Mouse (Mus musculus): ENCODE measurements at regions not wholly inside any gene's neighbourhood (a gene's known extent, or its start where the extent isn't known, plus 50 kb on each side); places are given as distances from the start of the nearest gene placed in this dataset.

DNA sequence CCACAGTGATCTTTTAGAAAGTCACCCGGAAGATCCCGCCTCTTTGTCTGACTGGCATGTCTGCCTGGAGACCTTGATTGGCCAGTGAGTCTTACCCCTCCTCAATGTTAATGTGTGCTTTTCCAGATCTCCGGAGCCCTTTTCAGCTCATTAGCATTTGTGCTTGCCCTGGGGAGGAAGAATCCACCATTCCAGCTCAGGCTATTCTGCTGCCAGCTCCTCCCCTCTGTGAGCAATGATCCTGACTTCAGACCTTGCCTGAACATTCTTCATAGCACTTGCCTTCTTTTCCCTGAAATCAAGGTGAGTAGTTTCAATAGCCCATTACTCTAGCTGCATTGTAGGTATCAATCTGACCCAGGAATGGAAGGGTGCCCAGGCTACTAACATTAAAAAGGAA is 102.2 kb upstream of the Gm10767 start:
- in situ Hi-C loops (cut with MboI, MseI): loop anchor here (5.0 kb wide), 2 partner anchors 215 to 560 kb away; no protein-coding TSS in a partner anchor

DNA sequence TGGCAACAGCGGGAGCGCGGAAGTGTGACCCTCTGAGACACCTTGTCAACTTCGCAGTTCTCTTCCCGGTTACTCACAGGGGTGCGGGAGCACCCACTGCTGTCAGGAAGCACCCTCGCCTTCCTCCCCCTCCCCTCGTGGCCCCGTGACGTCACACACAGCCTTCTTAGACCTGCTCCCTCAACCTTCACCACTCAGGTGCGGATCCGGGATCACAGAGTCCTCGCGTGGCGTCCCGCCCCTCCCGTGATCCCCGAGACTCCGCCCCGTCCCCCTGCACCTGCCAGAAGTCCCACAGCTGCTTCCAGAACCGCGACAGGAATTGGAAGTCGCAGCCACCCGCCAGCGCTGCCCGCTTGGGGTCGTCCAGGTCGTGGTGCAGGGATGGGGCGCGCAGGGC is 97.1 kb upstream of the Gm10767 start:
- in situ Hi-C loops (cut with MboI, MseI): loop anchor here (5.0 kb wide), 1 partner anchor 65 kb away; no protein-coding TSS in a partner anchor
